8 mouse cellular contexts compared by ENCODE assay signal in genomic region chr2:83723921-83724826, GRCm38 (mm10). TPM values are rescaled to one million over a fixed set of nuclear protein-coding genes. Genes with fewer than 3 reads are reported as not detected.
DNase-seq lines count a peak whose midpoint lies in the region; ATAC-seq and TF ChIP-seq lines count a peak whose summit lies in the region.

TSS of gene Itgav (plus strand) at chr2:83724397.

- peak; percentile 93 for ATAC-seq in heart, embryonic 12.5 days (ENCODE audit: insufficient number of reproducible peaks, low FRiP score)
- peak; percentile 98 for ATAC-seq in kidney, embryonic 16.5 days (ENCODE audit: low FRiP score, low TSS enrichment)
- peak; percentile 90 for ATAC-seq in midbrain, postnatal 0 days (ENCODE audit: low FRiP score)

- H3K4me2 ChIP-seq in heart, embryonic 12.5 days: peak within 1 kb of the TSS; percentile 72
- peak within 1 kb of the TSS; percentile 75 for H3K4me2 ChIP-seq in kidney, embryonic 16.5 days (replicated peaks; ENCODE audit: low read depth, low read length)
- H3K4me2 ChIP-seq in midbrain, postnatal 0 days (ENCODE audit: low read depth, low read length, poor library complexity, severe bottlenecking): peak within 1 kb of the TSS; percentile 66

- DNase-seq in A20 (ENCODE audit: low read depth, low spot score) (peak; percentile 93), liver (peak; percentile 81)
- DNase-seq in adrenal gland, postnatal 4 days (ENCODE audit: low spot score in 2 of 2): peak; percentile 93
- peak; percentile 70 for DNase-seq in midbrain, postnatal 0 days (ENCODE audit: low spot score)
- peak; percentile 80 to 89 for DNase-seq in spleen, postnatal 10 days (ENCODE audit: low spot score in 2 of 2)

- H3K27me3 ChIP-seq in heart, embryonic 12.5 days (replicated peaks): no peaks in the 10 kb centered on the region
- H3K27me3 ChIP-seq in kidney, embryonic 16.5 days (ENCODE audit: insufficient read depth, low read length): no peaks in the 10 kb centered on the region
- H3K27me3 ChIP-seq in midbrain, postnatal 0 days (ENCODE audit: insufficient read depth, low read length): peaks cover 4% of the 10 kb centered on the region; the same call in 1 of the 2 replicates

- peaks cover 10% of the 10 kb centered on the region for H3K4me1 ChIP-seq in embryonic fibroblast, embryonic 13.5 days (ENCODE audit: control insufficient read depth, insufficient read depth, low read length)
- peaks cover 33% of the 10 kb centered on the region for H3K4me1 ChIP-seq in heart, embryonic 12.5 days (replicated peaks)
- peaks cover 29% of the 10 kb centered on the region for H3K4me1 ChIP-seq in kidney, embryonic 16.5 days (ENCODE audit: insufficient read depth, low read length)
- H3K4me1 ChIP-seq in midbrain, postnatal 0 days (ENCODE audit: insufficient read depth, low read length): no peaks in the 10 kb centered on the region

- H3K9me3 ChIP-seq in heart, embryonic 12.5 days (replicated peaks): no peaks in the 10 kb centered on the region
- H3K9me3 ChIP-seq in kidney, embryonic 16.5 days (ENCODE audit: low read length): no peaks in the 10 kb centered on the region
- no peaks in the 10 kb centered on the region for H3K9me3 ChIP-seq in midbrain, postnatal 0 days (ENCODE audit: low read length)

- peak within 1 kb of the TSS; percentile 97 for H3K9ac ChIP-seq in heart, embryonic 12.5 days
- H3K9ac ChIP-seq in kidney, embryonic 16.5 days (replicated peaks; ENCODE audit: low read length): peak within 1 kb of the TSS; percentile 98
- H3K9ac ChIP-seq in midbrain, postnatal 0 days (replicated peaks; ENCODE audit: low read length, poor library complexity, severe bottlenecking): peak within 1 kb of the TSS; percentile 67

- H3K27ac ChIP-seq in embryonic fibroblast, embryonic 13.5 days (ENCODE audit: insufficient read depth, low read length): peak within 1 kb of the TSS; percentile 99
- H3K27ac ChIP-seq in heart, embryonic 12.5 days (ENCODE audit: poor library complexity, severe bottlenecking): peak within 1 kb of the TSS; percentile 97
- peak within 1 kb of the TSS; percentile 100 for H3K27ac ChIP-seq in kidney, embryonic 16.5 days (ENCODE audit: low read length)
- H3K27ac ChIP-seq in midbrain, postnatal 0 days (ENCODE audit: low read depth, low read length): peak within 1 kb of the TSS; percentile 73

- no peaks in the 10 kb centered on the region for H3K36me3 ChIP-seq in heart, embryonic 12.5 days
- H3K36me3 ChIP-seq in kidney, embryonic 16.5 days (ENCODE audit: insufficient read depth, low read length): no peaks in the 10 kb centered on the region
- no peaks in the 10 kb centered on the region for H3K36me3 ChIP-seq in midbrain, postnatal 0 days (ENCODE audit: insufficient read depth, low read length)

- peak within 1 kb of the TSS; percentile 100 for H3K4me3 ChIP-seq in embryonic fibroblast, embryonic 13.5 days (ENCODE audit: insufficient read depth, low read length)
- peak within 1 kb of the TSS; percentile 94 for H3K4me3 ChIP-seq in heart, embryonic 12.5 days
- peak within 1 kb of the TSS; percentile 89 for H3K4me3 ChIP-seq in kidney, embryonic 16.5 days (ENCODE audit: low read length)
- peak within 1 kb of the TSS; percentile 84 for H3K4me3 ChIP-seq in midbrain, postnatal 0 days (ENCODE audit: low read depth, low read length)

- under 1% methylated on average over 77 of the region's 84 CpGs for WGBS in heart, embryonic 12.5 days
- 0% methylated on average over 48 of the region's 84 CpGs for WGBS in kidney, embryonic 16.5 days
- under 1% methylated on average over 32 of the region's 84 CpGs for WGBS in midbrain, postnatal 0 days

- TF ChIP-seq CTCF in embryonic fibroblast, embryonic 13.5 days (IDR thresholded peaks at IDR 0.05; ENCODE audit: borderline replicate concordance, insufficient read depth, low read length): no peak
- peak; percentile 35 for TF ChIP-seq CTCF in midbrain, postnatal 0 days (IDR thresholded peaks at IDR 0.05)

- TF ChIP-seq POLR2A in embryonic fibroblast, embryonic 13.5 days (IDR thresholded peaks at IDR 0.05; ENCODE audit: low read depth, low read length): peak; percentile 85

RNA-seq across cellular contexts. Expression of gene Itgav, which starts in this region (rescaled TPM):
- total RNA-seq in adrenal gland, postnatal 4 days (2021): 100 to 1,000 TPM; 101 to 127 TPM
- 219 and 315 TPM in 2 replicates for polyA plus RNA-seq in embryonic fibroblast, embryonic 13.5 days (2011; ENCODE audit: insufficient read length, low read depth, missing spikeins)
- polyA plus RNA-seq in heart, embryonic 12.5 days (2016; fragmentation: Nextera tagmentation; extraction: Ambion mirVana): 95.0 and 108 TPM in 2 replicates
- polyA plus RNA-seq in kidney, embryonic 16.5 days (2015; fragmentation: Nextera tagmentation; extraction: Ambion mirVana): 77.1 and 88.9 TPM in 2 replicates
- total RNA-seq in midbrain, postnatal 0 days (2014; rRNA removed): 30.5 and 30.7 TPM in 2 replicates
- polyA plus RNA-seq in midbrain, postnatal 0 days (2015; fragmentation: Nextera tagmentation; extraction: Ambion mirVana): 26.7 and 30.8 TPM in 2 replicates

Comparison
In these comparisons a context has a peak if more than half of its experiments do, and no peak if none do; other contexts are left out.
1. Peak in every context shown above with its lines: DNase-seq, ATAC-seq, H3K4me3 ChIP-seq and H3K27ac ChIP-seq.